Mouse (Mus musculus) megakaryocyte, embryonic 14.5 days (primary cell): ENCODE measurements around the gene Lrig3.

Experiments
- FLI1 ChIP-seq: IDR thresholded peaks from 2 replicates; pipeline ENCODE4 v1.6.1; 2012; ENCODE audit warnings: low read length, inconsistent platforms, mixed read lengths
- GATA1 ChIP-seq: IDR thresholded peaks from 3 replicates; pipeline ENCODE4 v1.6.1; 2012; ENCODE audit warnings: mixed read lengths, low read length, inconsistent platforms, borderline replicate concordance

GRCm38 (mm10) chr10:125988037-125988436 lies 22.1 kb downstream of the Lrig3 start:
- no peak for TF ChIP-seq GATA1
- TF ChIP-seq FLI1 = no peak
